Mouse (Mus musculus): ENCODE data around the gene Desi2. TPM values are rescaled to one million over a fixed set of nuclear protein-coding genes. Genes with fewer than 3 reads are reported as not detected.
"Not testable (repeated sequence)": the region's sequence is repeated elsewhere in the genome, so short reads cannot be mapped to it uniquely, and the experiment has no call there.

The Desi2 gene
- polyA plus RNA-seq, 1 experiment from 2014 or later = 17.8 TPM

GRCm38 (mm10) chr1:178283314-178283713 is 96.1 kb downstream of the Desi2 start:
- not testable (repeated sequence) for H3K9me3 ChIP-seq (ENCODE audit: control insufficient read depth, low read length); H3K4me3 ChIP-seq (ENCODE audit: low read depth, low read length); DNase-seq (ENCODE audit: low spot score, missing footprints); H3K9ac ChIP-seq (ENCODE audit: low read length); H3K36me3 ChIP-seq (ENCODE audit: control insufficient read depth, insufficient read depth, low read length); H3K27ac ChIP-seq (ENCODE audit: low read depth, low read length); H3K4me1 ChIP-seq (ENCODE audit: control insufficient read depth, insufficient read depth, low read length); H3K4me2 ChIP-seq; ATAC-seq (ENCODE audit: low FRiP score); H3K27me3 ChIP-seq (ENCODE audit: control insufficient read depth, insufficient read depth, low read length)
- WGBS = 75% methylated on average over 3 of the region's 3 CpGs

DNA sequence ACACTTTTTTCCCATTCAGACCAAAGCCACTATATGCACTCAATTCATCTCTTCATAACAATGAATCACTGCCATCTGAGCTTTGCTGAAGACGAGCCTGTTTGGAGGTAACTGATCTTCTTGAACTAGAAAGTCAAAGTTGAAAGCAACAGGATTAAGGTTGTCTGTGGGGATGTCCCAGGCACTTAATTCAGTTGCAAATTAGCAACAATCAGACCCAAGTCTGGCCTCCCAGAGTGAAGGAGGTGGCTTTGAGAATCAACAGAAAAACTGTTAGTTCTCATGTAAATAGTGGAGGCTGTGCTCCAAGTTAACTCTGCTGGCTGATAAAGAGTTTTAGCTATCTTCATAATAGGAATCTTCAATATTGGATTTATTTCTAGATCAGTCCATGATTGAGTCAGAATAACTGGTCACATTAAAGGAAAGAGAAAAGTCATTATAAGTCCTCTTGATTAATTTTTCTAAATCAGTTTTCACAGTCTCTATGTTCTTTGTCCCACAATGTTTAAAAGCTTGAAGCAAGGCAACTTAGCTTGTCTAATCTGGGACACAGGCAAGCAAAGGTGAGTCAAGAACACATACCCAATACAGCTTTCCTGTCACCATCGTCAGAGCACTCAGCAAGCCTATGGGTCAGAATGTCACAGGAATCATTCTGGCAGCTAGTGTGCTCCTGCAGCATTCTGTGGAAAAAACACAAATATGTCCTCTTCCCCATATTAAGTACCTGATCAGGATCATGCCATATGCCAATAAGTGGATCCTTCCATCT is 96.9 kb downstream of the Desi2 start:
- ATAC-seq (ENCODE audit: low FRiP score) = no peak
- Histone ChIP-seq H3K4me1 (ENCODE audit: control insufficient read depth, insufficient read depth, low read length) (no peaks in the 10 kb centered on the region), H3K9me3 (ENCODE audit: control insufficient read depth, low read length) (no peaks in the 10 kb centered on the region), H3K9ac (ENCODE audit: low read length) (no peak overlapping the region), H3K27ac (ENCODE audit: low read depth, low read length) (no peak overlapping the region), H3K36me3 (ENCODE audit: control insufficient read depth, insufficient read depth, low read length) (no peaks in the 10 kb centered on the region), H3K4me2 (no peak overlapping the region), H3K4me3 (ENCODE audit: low read depth, low read length) (no peak overlapping the region), H3K27me3 (ENCODE audit: control insufficient read depth, insufficient read depth, low read length) (no peaks in the 10 kb centered on the region)
- WGBS = 62% methylated on average over 2 of the region's 2 CpGs
- no peak for DNase-seq (ENCODE audit: low spot score, missing footprints)

- H3K4me2 ChIP-seq = no peak overlapping the region
- H3K9ac ChIP-seq (ENCODE audit: low read length) = no peak overlapping the region
- no peaks in the 10 kb centered on the region for H3K36me3 ChIP-seq (ENCODE audit: control insufficient read depth, insufficient read depth, low read length)
- 61% methylated on average over 8 of the region's 8 CpGs for WGBS
- H3K4me1 ChIP-seq (ENCODE audit: control insufficient read depth, insufficient read depth, low read length) = no peaks in the 10 kb centered on the region
- H3K4me3 ChIP-seq (ENCODE audit: low read depth, low read length) = no peak overlapping the region
- no peaks in the 10 kb centered on the region for H3K9me3 ChIP-seq (ENCODE audit: control insufficient read depth, low read length)
- DNase-seq (ENCODE audit: low spot score, missing footprints) (no peak), ATAC-seq (ENCODE audit: low FRiP score) (no peak)
- no peaks in the 10 kb centered on the region for H3K27me3 ChIP-seq (ENCODE audit: control insufficient read depth, insufficient read depth, low read length)
- H3K27ac ChIP-seq (ENCODE audit: low read depth, low read length) = no peak overlapping the region
Observed at GRCm38 (mm10) chr1:178287601-178288176, 100.5 kb downstream of the Desi2 start.

DNA sequence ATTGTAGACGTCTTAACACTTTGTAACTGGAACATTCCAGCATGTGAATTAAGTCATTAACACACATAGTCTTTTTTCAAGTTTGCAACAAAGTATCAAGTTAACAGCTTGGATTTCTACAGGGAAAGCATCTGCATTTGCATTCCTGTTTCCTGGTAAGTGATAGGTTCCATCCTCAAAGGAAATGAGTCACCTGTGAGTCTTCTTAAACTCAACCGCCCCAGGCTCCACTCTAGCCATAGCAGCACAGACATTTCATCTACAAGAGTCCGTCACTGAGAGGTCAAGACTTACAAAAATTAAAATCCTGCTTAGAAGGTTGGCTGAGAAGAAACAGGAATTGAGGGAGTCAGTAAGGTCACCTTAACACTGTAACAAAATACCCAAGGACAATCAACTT is 104.5 kb downstream of the Desi2 start:
- Histone ChIP-seq H3K27ac (ENCODE audit: low read depth, low read length) (no peak overlapping the region), H3K36me3 (ENCODE audit: control insufficient read depth, insufficient read depth, low read length) (no peaks in the 10 kb centered on the region), H3K9ac (ENCODE audit: low read length) (no peak overlapping the region), H3K9me3 (ENCODE audit: control insufficient read depth, low read length) (no peaks in the 10 kb centered on the region), H3K4me3 (ENCODE audit: low read depth, low read length) (no peak overlapping the region), H3K4me2 (no peak overlapping the region), H3K4me1 (ENCODE audit: control insufficient read depth, insufficient read depth, low read length) (no peaks in the 10 kb centered on the region), H3K27me3 (ENCODE audit: control insufficient read depth, insufficient read depth, low read length) (no peaks in the 10 kb centered on the region)
- DNase-seq (ENCODE audit: low spot score, missing footprints) = no peak
- ATAC-seq (ENCODE audit: low FRiP score) = no peak
- 79% methylated on average over 3 of the region's 3 CpGs for WGBS

DNA sequence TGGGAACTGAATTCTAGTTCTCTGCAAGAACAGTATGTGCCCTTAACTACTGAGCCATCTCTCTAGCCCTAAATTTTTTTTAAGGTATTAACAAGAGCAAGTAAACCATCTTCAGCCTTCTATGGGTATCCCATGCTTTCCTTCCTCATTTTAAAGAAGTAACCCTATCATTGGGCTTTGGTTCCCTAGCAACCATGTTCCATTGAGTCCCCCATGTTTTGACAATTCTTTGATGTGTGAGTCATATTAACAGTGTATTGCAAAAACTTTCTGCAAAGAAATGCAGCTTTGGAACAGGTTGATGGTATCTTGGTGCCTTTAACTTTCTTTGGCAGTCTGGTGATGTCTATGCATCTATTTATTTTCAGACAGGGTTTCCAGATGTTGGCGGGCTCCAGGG is 106.8 kb downstream of the Desi2 start:
- Histone ChIP-seq H3K9ac (ENCODE audit: low read length) (no peak overlapping the region), H3K4me2 (no peak overlapping the region), H3K4me3 (ENCODE audit: low read depth, low read length) (no peak overlapping the region), H3K4me1 (ENCODE audit: control insufficient read depth, insufficient read depth, low read length) (no peaks in the 10 kb centered on the region), H3K9me3 (ENCODE audit: control insufficient read depth, low read length) (no peaks in the 10 kb centered on the region), H3K27ac (ENCODE audit: low read depth, low read length) (no peak overlapping the region), H3K27me3 (ENCODE audit: control insufficient read depth, insufficient read depth, low read length) (no peaks in the 10 kb centered on the region), H3K36me3 (ENCODE audit: control insufficient read depth, insufficient read depth, low read length) (no peaks in the 10 kb centered on the region)
- WGBS = 97% methylated on average over 1 of the region's 1 CpGs
- DNase-seq (ENCODE audit: low spot score, missing footprints) (no peak), ATAC-seq (ENCODE audit: low FRiP score) (no peak)

DNA sequence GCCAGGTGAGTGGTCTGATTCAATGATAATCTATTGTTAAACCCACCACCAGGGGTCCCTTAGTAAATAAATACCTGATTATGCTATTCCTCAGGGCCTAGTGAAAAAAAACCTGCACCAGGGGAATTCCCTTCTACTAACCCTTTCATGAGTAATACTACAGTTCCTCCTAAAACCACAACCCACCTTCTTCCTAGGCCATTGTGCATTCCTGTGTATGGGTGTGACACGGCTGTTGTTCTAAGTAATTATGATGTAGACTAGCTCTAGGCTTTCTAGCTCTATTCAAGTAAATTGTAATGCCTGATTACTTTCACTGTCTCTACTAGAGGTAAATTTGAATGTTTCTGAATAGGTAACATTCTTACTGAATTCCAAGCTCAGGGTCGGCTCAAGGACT is 114.0 kb downstream of the Desi2 start:
- not testable (repeated sequence) for H3K4me2 ChIP-seq
- WGBS = 79% methylated on average over 2 of the region's 2 CpGs

GRCm38 (mm10) chr1:178303425-178303824 is 116.2 kb downstream of the Desi2 start:
- ATAC-seq (ENCODE audit: low FRiP score) (peak; percentile 72), DNase-seq (ENCODE audit: low spot score, missing footprints) (peak; percentile 94)
- H3K27me3 ChIP-seq (ENCODE audit: control insufficient read depth, insufficient read depth, low read length) = no peaks in the 10 kb centered on the region
- no peak overlapping the region for H3K9ac ChIP-seq (ENCODE audit: low read length)
- no peak overlapping the region for H3K27ac ChIP-seq (ENCODE audit: low read depth, low read length)
- no peaks in the 10 kb centered on the region for H3K36me3 ChIP-seq (ENCODE audit: control insufficient read depth, insufficient read depth, low read length)
- WGBS = 21% methylated on average over 3 of the region's 3 CpGs
- H3K4me3 ChIP-seq (ENCODE audit: low read depth, low read length) = no peak overlapping the region
- H3K4me1 ChIP-seq (ENCODE audit: control insufficient read depth, insufficient read depth, low read length) = no peaks in the 10 kb centered on the region
- H3K4me2 ChIP-seq = no peak overlapping the region
- H3K9me3 ChIP-seq (ENCODE audit: control insufficient read depth, low read length) = no peaks in the 10 kb centered on the region

More for the DNA sequence above, 114.0 kb downstream of the Desi2 start:
- not testable (repeated sequence) for H3K27ac ChIP-seq (ENCODE audit: low read depth, low read length); H3K9me3 ChIP-seq (ENCODE audit: control insufficient read depth, low read length); H3K36me3 ChIP-seq (ENCODE audit: control insufficient read depth, insufficient read depth, low read length); DNase-seq (ENCODE audit: low spot score, missing footprints); ATAC-seq (ENCODE audit: low FRiP score); H3K9ac ChIP-seq (ENCODE audit: low read length); H3K4me1 ChIP-seq (ENCODE audit: control insufficient read depth, insufficient read depth, low read length); H3K27me3 ChIP-seq (ENCODE audit: control insufficient read depth, insufficient read depth, low read length); H3K4me3 ChIP-seq (ENCODE audit: low read depth, low read length)

Other genes starting within 250 kb of the Desi2 start
- gene Catspere2, start 204.0 kb upstream of the Desi2 start, polyA plus RNA-seq (2014; fragmentation: Nextera tagmentation; extraction: Ambion mirVana) = 0.08 and 0.10 TPM in 2 replicates
- gene Cox20, start 131.7 kb downstream of the Desi2 start, polyA plus RNA-seq (2014; fragmentation: Nextera tagmentation; extraction: Ambion mirVana) = 123 and 126 TPM in 2 replicates
- gene Hnrnpu, start 150.4 kb downstream of the Desi2 start, polyA plus RNA-seq (2014; fragmentation: Nextera tagmentation; extraction: Ambion mirVana) = 899 and 946 TPM in 2 replicates
- 9.4 and 9.9 TPM in 2 replicates for gene Efcab2, start 218.7 kb downstream of the Desi2 start, polyA plus RNA-seq (2014; fragmentation: Nextera tagmentation; extraction: Ambion mirVana)